ENCODE assay signal across 9 mouse cellular contexts in genomic region chr1:159355027-159355570, GRCm38 (mm10).
A peak's percentile ranks its signal among the peaks of the same experiment; 100 is the strongest.
DNase-seq lines count a peak whose midpoint lies in the region; ATAC-seq lines count a peak whose summit lies in the region.
"Had no signal": no experiment of that assay in that cellular context is flagged by ENCODE, and none has a peak within 500 bp of the region (broad histone marks: within the 10 kb centered on the region; RNA-seq: fewer than 3 reads in every experiment).

No protein-coding gene starts in this region.

- H3K27ac ChIP-seq in forebrain, embryonic 11.5 days (ENCODE audit: low read depth, low read length) = no peak overlapping the region

- WGBS in forebrain, embryonic 11.5 days = 100% methylated on average over 1 of the region's 1 CpGs

- no peaks in the 10 kb centered on the region for H3K36me3 ChIP-seq in forebrain, embryonic 11.5 days (ENCODE audit: control insufficient read depth, insufficient read depth, low read length)

- H3K4me3 ChIP-seq in forebrain, embryonic 11.5 days (ENCODE audit: low read depth, low read length) = no peak overlapping the region

- H3K4me1 ChIP-seq in forebrain, embryonic 11.5 days (replicated peaks; ENCODE audit: control insufficient read depth, insufficient read depth, low read length) = no peaks in the 10 kb centered on the region

- H3K4me2 ChIP-seq in forebrain, embryonic 11.5 days (ENCODE audit: low read depth, low read length, severe bottlenecking) = no peak overlapping the region

- no peak overlapping the region for H3K9ac ChIP-seq in forebrain, embryonic 11.5 days (ENCODE audit: low read length)

- H3K27me3 ChIP-seq in forebrain, embryonic 11.5 days (ENCODE audit: control insufficient read depth, insufficient read depth, low read length) = no peaks in the 10 kb centered on the region

- no peak for ATAC-seq in forebrain, embryonic 11.5 days (replicated peaks; ENCODE audit: low FRiP score)
- no peak for ATAC-seq in activated CD4-positive, CD25-positive, alpha-beta regulatory T cell, adult 4 months

- H3K9me3 ChIP-seq in forebrain, embryonic 11.5 days (ENCODE audit: control insufficient read depth, low read length) = no peaks in the 10 kb centered on the region
- H3K9me3 ChIP-seq: G1E had no signal

- DNase-seq in kidney, postnatal 14 days = peak; percentile 8
- no peak for DNase-seq in kidney, adult 18-20 months
- peak; percentile 31 for DNase-seq in adrenal gland, postnatal 25 days
- peak; percentile 25 to 58 for DNase-seq in heart, adult 9 months (ENCODE audit: low spot score in 2 of 2)
- peak; percentile 28 for DNase-seq in lung, postnatal 36 days
- no peak for DNase-seq in forebrain, embryonic 11.5 days (ENCODE audit: low spot score)
- no peak for DNase-seq in embryo, embryonic 10.5 days (ENCODE audit: low spot score)

Comparison
In these comparisons a context has a peak if more than half of its experiments do, and no peak if none do; other contexts are left out.
1. DNase-seq: peak in kidney, postnatal 14 days (single experiment), adrenal gland, postnatal 25 days (single experiment), heart, adult 9 months (2 of 2) and lung, postnatal 36 days (single experiment); none in kidney, adult 18-20 months (single experiment), forebrain, embryonic 11.5 days (single experiment) and embryo, embryonic 10.5 days (single experiment).